In genomic region chr16:4598041-4598440, GRCm38 (mm10) we compare ENCODE assay signal across 11 mouse cellular contexts. TPM values are rescaled to one million over a fixed set of nuclear protein-coding genes. Genes with fewer than 3 reads are reported as not detected.
DNase-seq lines count a peak whose midpoint lies in the region; ATAC-seq and TF ChIP-seq lines count a peak whose summit lies in the region.
"Had no signal": no experiment of that assay in that cellular context is flagged by ENCODE, and none has a peak within 500 bp of the region (broad histone marks: within the 10 kb centered on the region; RNA-seq: fewer than 3 reads in every experiment).

No protein-coding gene starts in this region.

- H3K27me3 ChIP-seq in forebrain, embryonic 12.5 days = no peaks in the 10 kb centered on the region
- H3K27me3 ChIP-seq in forebrain, postnatal 0 days (ENCODE audit: insufficient read depth, low read length) = no peaks in the 10 kb centered on the region
- H3K27me3 ChIP-seq in kidney, embryonic 15.5 days = no peaks in the 10 kb centered on the region
- H3K27me3 ChIP-seq in intestine, embryonic 16.5 days (replicated peaks; ENCODE audit: control insufficient read depth, insufficient read depth, low read length) = no peaks in the 10 kb centered on the region
- no peaks in the 10 kb centered on the region for H3K27me3 ChIP-seq in stomach, embryonic 14.5 days (ENCODE audit: control insufficient read depth, insufficient read depth, low read length)
- H3K27me3 ChIP-seq: Patski had no signal

- TF ChIP-seq CTCF in forebrain, postnatal 0 days (IDR thresholded peaks at IDR 0.05; ENCODE audit: low read depth) = no peak

- H3K4me2 ChIP-seq in forebrain, embryonic 12.5 days = peak overlapping the region; percentile 93
- no peak overlapping the region for H3K4me2 ChIP-seq in forebrain, postnatal 0 days (ENCODE audit: low read depth)
- H3K4me2 ChIP-seq in kidney, embryonic 15.5 days = peak overlapping the region; percentile 88
- H3K4me2 ChIP-seq in intestine, embryonic 16.5 days (ENCODE audit: low read depth, low read length) = no peak overlapping the region; the same call in 1 of the 2 replicates
- H3K4me2 ChIP-seq in stomach, embryonic 14.5 days (replicated peaks; ENCODE audit: low read depth, low read length) = peak overlapping the region; percentile 96

- H3K27ac ChIP-seq in forebrain, embryonic 12.5 days = peak overlapping the region; percentile 63; the same call in 1 of the 2 replicates
- H3K27ac ChIP-seq in forebrain, postnatal 0 days (ENCODE audit: low read depth, low read length) = no peak overlapping the region
- H3K27ac ChIP-seq in kidney, embryonic 15.5 days = peak overlapping the region; percentile 97
- H3K27ac ChIP-seq in intestine, embryonic 16.5 days (ENCODE audit: low read length) = no peak overlapping the region
- 0 out of 2 replicates have a peak overlapping the region, but pooled peaks have one; percentile 15 for H3K27ac ChIP-seq in stomach, embryonic 14.5 days (ENCODE audit: low read length)

- H3K9ac ChIP-seq in forebrain, embryonic 12.5 days = 0 out of 2 replicates have a peak overlapping the region, but pooled peaks have one; percentile 21
- H3K9ac ChIP-seq in forebrain, postnatal 0 days = no peak overlapping the region
- 0 out of 2 replicates have a peak overlapping the region, but pooled peaks have one; percentile 12 for H3K9ac ChIP-seq in kidney, embryonic 15.5 days
- H3K9ac ChIP-seq in intestine, embryonic 16.5 days (ENCODE audit: low read depth, low read length) = 0 out of 2 replicates have a peak overlapping the region, but pooled peaks have one; percentile 8
- H3K9ac ChIP-seq in stomach, embryonic 14.5 days (replicated peaks; ENCODE audit: low read depth, low read length) = no peak overlapping the region

- H3K4me3 ChIP-seq in forebrain, embryonic 12.5 days (replicated peaks) = no peak overlapping the region
- H3K4me3 ChIP-seq in forebrain, postnatal 0 days (ENCODE audit: low read depth, low read length) = no peak overlapping the region
- 0 out of 2 replicates have a peak overlapping the region, but pooled peaks have one; percentile 79 for H3K4me3 ChIP-seq in kidney, embryonic 15.5 days (replicated peaks)
- no peak overlapping the region for H3K4me3 ChIP-seq in intestine, embryonic 16.5 days (ENCODE audit: low read length)
- H3K4me3 ChIP-seq in stomach, embryonic 14.5 days (ENCODE audit: low read depth, low read length) = no peak overlapping the region

- H3K36me3 ChIP-seq in forebrain, embryonic 12.5 days (replicated peaks) = no peaks in the 10 kb centered on the region
- no peaks in the 10 kb centered on the region for H3K36me3 ChIP-seq in forebrain, postnatal 0 days (ENCODE audit: insufficient read depth)
- H3K36me3 ChIP-seq in kidney, embryonic 15.5 days = no peaks in the 10 kb centered on the region
- H3K36me3 ChIP-seq in intestine, embryonic 16.5 days (ENCODE audit: control insufficient read depth, insufficient read depth, low read length) = no peaks in the 10 kb centered on the region
- no peaks in the 10 kb centered on the region for H3K36me3 ChIP-seq in stomach, embryonic 14.5 days (ENCODE audit: control insufficient read depth, insufficient read depth, low read length)

- ATAC-seq in forebrain, embryonic 12.5 days (ENCODE audit: low FRiP score) = no peak
- no peak for ATAC-seq in forebrain, postnatal 0 days
- no peak for ATAC-seq in kidney, embryonic 15.5 days (replicated peaks; ENCODE audit: low FRiP score)
- no peak for ATAC-seq in intestine, embryonic 16.5 days
- no peak for ATAC-seq in stomach, embryonic 14.5 days (ENCODE audit: insufficient number of reproducible peaks, insufficient read depth, low FRiP score, low read depth)
- ATAC-seq: Patski had no signal

- WGBS in forebrain, embryonic 12.5 days = 80% methylated on average over 5 of the region's 5 CpGs
- 76% methylated on average over 5 of the region's 5 CpGs for WGBS in forebrain, postnatal 0 days
- 58% methylated on average over 5 of the region's 5 CpGs for WGBS in kidney, embryonic 15.5 days
- WGBS in intestine, embryonic 16.5 days = 63% methylated on average over 5 of the region's 5 CpGs
- 74% methylated on average over 5 of the region's 5 CpGs for WGBS in stomach, embryonic 14.5 days

- no peak for DNase-seq in forebrain, postnatal 0 days
- DNase-seq in kidney, postnatal 14 days = no peak
- DNase-seq in layer of hippocampus, adult 11-12 months (ENCODE audit: low spot score) = no peak
- DNase-seq in cerebellum, postnatal 36 days = no peak
- DNase-seq: adrenal gland, postnatal 36 days; layer of hippocampus, adult 9-11 months had no signal

- H3K4me1 ChIP-seq in forebrain, embryonic 12.5 days = peaks cover 87% of the 10 kb centered on the region
- peaks cover 28% of the 10 kb centered on the region for H3K4me1 ChIP-seq in forebrain, postnatal 0 days (ENCODE audit: insufficient read depth)
- H3K4me1 ChIP-seq in kidney, embryonic 15.5 days = peaks cover 88% of the 10 kb centered on the region
- H3K4me1 ChIP-seq in intestine, embryonic 16.5 days (ENCODE audit: control insufficient read depth, insufficient read depth, low read length) = peaks cover 80% of the 10 kb centered on the region
- peaks cover 75% of the 10 kb centered on the region for H3K4me1 ChIP-seq in stomach, embryonic 14.5 days (ENCODE audit: control insufficient read depth, insufficient read depth, low read length)

- H3K9me3 ChIP-seq in forebrain, embryonic 12.5 days = no peaks in the 10 kb centered on the region
- H3K9me3 ChIP-seq in forebrain, postnatal 0 days (ENCODE audit: low read length) = no peaks in the 10 kb centered on the region
- H3K9me3 ChIP-seq in kidney, embryonic 15.5 days (replicated peaks) = no peaks in the 10 kb centered on the region
- H3K9me3 ChIP-seq in intestine, embryonic 16.5 days (ENCODE audit: control insufficient read depth, low read length) = no peaks in the 10 kb centered on the region
- H3K9me3 ChIP-seq in stomach, embryonic 14.5 days (ENCODE audit: control insufficient read depth, low read depth, low read length) = no peaks in the 10 kb centered on the region

RNA-seq across cellular contexts. Expression of gene Glis2, which starts 3.5 kb away (rescaled TPM):
- polyA plus RNA-seq in forebrain, embryonic 12.5 days (2016; fragmentation: Nextera tagmentation; extraction: Ambion mirVana) = 22.0 and 26.6 TPM in 2 replicates
- total RNA-seq in forebrain, postnatal 0 days (2014; rRNA removed) = 13.3 and 15.2 TPM in 2 replicates
- 7.1 and 11.6 TPM in 2 replicates for polyA plus RNA-seq in forebrain, postnatal 0 days (2015; fragmentation: Nextera tagmentation; extraction: Ambion mirVana)
- 41.2 and 43.8 TPM in 2 replicates for polyA plus RNA-seq in kidney, embryonic 15.5 days (2015; fragmentation: Nextera tagmentation; extraction: Ambion mirVana)
- polyA plus RNA-seq in intestine, embryonic 16.5 days (2015; fragmentation: Nextera tagmentation; extraction: Ambion mirVana) = 14.5 and 18.1 TPM in 2 replicates
- polyA plus RNA-seq in stomach, embryonic 14.5 days (2014; fragmentation: Nextera tagmentation; extraction: Ambion mirVana) = 31.0 and 34.7 TPM in 2 replicates

RNA-seq across cellular contexts. Expression of gene Pam16, which starts 26.7 kb away (rescaled TPM):
- 114 TPM in 2 replicates for polyA plus RNA-seq in forebrain, embryonic 12.5 days (2016; fragmentation: Nextera tagmentation; extraction: Ambion mirVana)
- total RNA-seq in forebrain, postnatal 0 days (2014; rRNA removed) = 52.2 and 54.5 TPM in 2 replicates
- 138 and 161 TPM in 2 replicates for polyA plus RNA-seq in forebrain, postnatal 0 days (2015; fragmentation: Nextera tagmentation; extraction: Ambion mirVana)
- 90.1 and 92.6 TPM in 2 replicates for polyA plus RNA-seq in kidney, embryonic 15.5 days (2015; fragmentation: Nextera tagmentation; extraction: Ambion mirVana)
- 79.4 and 86.8 TPM in 2 replicates for polyA plus RNA-seq in intestine, embryonic 16.5 days (2015; fragmentation: Nextera tagmentation; extraction: Ambion mirVana)
- polyA plus RNA-seq in stomach, embryonic 14.5 days (2014; fragmentation: Nextera tagmentation; extraction: Ambion mirVana) = 84.7 and 85.5 TPM in 2 replicates

RNA-seq across cellular contexts. Expression of gene Tfap4, which starts 38.4 kb away (rescaled TPM):
- polyA plus RNA-seq in forebrain, embryonic 12.5 days (2016; fragmentation: Nextera tagmentation; extraction: Ambion mirVana) = 20.9 and 22.6 TPM in 2 replicates
- 9.1 and 10.2 TPM in 2 replicates for total RNA-seq in forebrain, postnatal 0 days (2014; rRNA removed)
- 6.4 and 8.0 TPM in 2 replicates for polyA plus RNA-seq in forebrain, postnatal 0 days (2015; fragmentation: Nextera tagmentation; extraction: Ambion mirVana)
- polyA plus RNA-seq in kidney, embryonic 15.5 days (2015; fragmentation: Nextera tagmentation; extraction: Ambion mirVana) = 24.6 and 25.7 TPM in 2 replicates
- polyA plus RNA-seq in intestine, embryonic 16.5 days (2015; fragmentation: Nextera tagmentation; extraction: Ambion mirVana) = 23.0 and 26.5 TPM in 2 replicates
- 24.9 and 25.7 TPM in 2 replicates for polyA plus RNA-seq in stomach, embryonic 14.5 days (2014; fragmentation: Nextera tagmentation; extraction: Ambion mirVana)

RNA-seq across cellular contexts. Expression of gene Vasn, which starts 41.7 kb away (rescaled TPM):
- 5.2 and 6.8 TPM in 2 replicates for polyA plus RNA-seq in forebrain, embryonic 12.5 days (2016; fragmentation: Nextera tagmentation; extraction: Ambion mirVana)
- total RNA-seq in forebrain, postnatal 0 days (2014; rRNA removed) = 5.5 and 6.5 TPM in 2 replicates
- polyA plus RNA-seq in forebrain, postnatal 0 days (2015; fragmentation: Nextera tagmentation; extraction: Ambion mirVana) = 3.0 and 3.6 TPM in 2 replicates
- polyA plus RNA-seq in kidney, embryonic 15.5 days (2015; fragmentation: Nextera tagmentation; extraction: Ambion mirVana) = 22.7 and 23.5 TPM in 2 replicates
- 13.5 and 13.6 TPM in 2 replicates for polyA plus RNA-seq in intestine, embryonic 16.5 days (2015; fragmentation: Nextera tagmentation; extraction: Ambion mirVana)
- polyA plus RNA-seq in stomach, embryonic 14.5 days (2014; fragmentation: Nextera tagmentation; extraction: Ambion mirVana) = 17.5 and 20.4 TPM in 2 replicates

RNA-seq across cellular contexts. Expression of gene Dnaja3, which starts 41.7 kb away (rescaled TPM):
- polyA plus RNA-seq in forebrain, embryonic 12.5 days (2016; fragmentation: Nextera tagmentation; extraction: Ambion mirVana) = 51.4 and 58.0 TPM in 2 replicates
- 47.2 and 51.5 TPM in 2 replicates for total RNA-seq in forebrain, postnatal 0 days (2014; rRNA removed)
- 37.5 and 48.6 TPM in 2 replicates for polyA plus RNA-seq in forebrain, postnatal 0 days (2015; fragmentation: Nextera tagmentation; extraction: Ambion mirVana)
- 77.7 and 81.4 TPM in 2 replicates for polyA plus RNA-seq in kidney, embryonic 15.5 days (2015; fragmentation: Nextera tagmentation; extraction: Ambion mirVana)
- polyA plus RNA-seq in intestine, embryonic 16.5 days (2015; fragmentation: Nextera tagmentation; extraction: Ambion mirVana) = 90.5 and 92.5 TPM in 2 replicates
- polyA plus RNA-seq in stomach, embryonic 14.5 days (2014; fragmentation: Nextera tagmentation; extraction: Ambion mirVana) = 57.8 and 61.6 TPM in 2 replicates

Comparison
In these comparisons a context has a peak if more than half of its experiments do, and no peak if none do; other contexts are left out.
1. H3K27ac ChIP-seq: peak in forebrain, embryonic 12.5 days (single experiment), kidney, embryonic 15.5 days (single experiment) and stomach, embryonic 14.5 days (single experiment); none in forebrain, postnatal 0 days (single experiment) and intestine, embryonic 16.5 days (single experiment).
2. H3K4me2 ChIP-seq: peak in forebrain, embryonic 12.5 days (single experiment), kidney, embryonic 15.5 days (single experiment) and stomach, embryonic 14.5 days (single experiment); none in forebrain, postnatal 0 days (single experiment) and intestine, embryonic 16.5 days (single experiment).
3. H3K9ac ChIP-seq: peak in forebrain, embryonic 12.5 days (single experiment), kidney, embryonic 15.5 days (single experiment) and intestine, embryonic 16.5 days (single experiment); none in forebrain, postnatal 0 days (single experiment) and stomach, embryonic 14.5 days (single experiment).